Mouse (Mus musculus) heart, adult 11 months (tissue): ENCODE measurements around the gene Gm49776.
"Not testable (repeated sequence)": the region's sequence is repeated elsewhere in the genome, so short reads cannot be mapped to it uniquely, and the experiment has no call there.

Experiments used
- DNase-seq: peaks from one replicate; pipeline ENCODE4 v3.0.0; 2022

The Gm49776 gene

GRCm38 (mm10) chr16:18200062-18200461 lies 58.1 kb downstream of the Gm49776 start:
- no peak for DNase-seq

- DNase-seq, result no peak
Measured at GRCm38 (mm10) chr16:18198365-18199098, 59.6 kb downstream of the Gm49776 start.

DNA sequence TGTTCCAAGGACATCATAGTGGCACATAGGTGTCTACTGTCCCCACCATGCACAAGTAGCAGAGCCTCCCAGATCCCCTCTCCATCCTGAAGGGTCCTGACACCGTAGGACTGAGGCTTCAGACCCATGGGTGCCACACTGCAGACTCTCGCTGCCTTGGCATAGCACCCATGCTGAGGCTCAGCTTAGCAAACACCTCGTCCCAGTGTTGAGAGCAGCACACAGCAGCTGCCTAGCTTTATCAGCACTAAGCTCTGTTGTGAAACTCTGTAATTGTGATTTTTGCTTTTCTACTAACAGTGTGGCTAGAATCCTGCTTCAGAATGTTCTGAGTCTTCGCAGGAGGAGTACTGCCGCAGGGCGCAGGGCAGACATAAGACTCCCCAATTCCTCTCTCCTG lies 60.2 kb downstream of the Gm49776 start:
- DNase-seq, result no peak

DNA sequence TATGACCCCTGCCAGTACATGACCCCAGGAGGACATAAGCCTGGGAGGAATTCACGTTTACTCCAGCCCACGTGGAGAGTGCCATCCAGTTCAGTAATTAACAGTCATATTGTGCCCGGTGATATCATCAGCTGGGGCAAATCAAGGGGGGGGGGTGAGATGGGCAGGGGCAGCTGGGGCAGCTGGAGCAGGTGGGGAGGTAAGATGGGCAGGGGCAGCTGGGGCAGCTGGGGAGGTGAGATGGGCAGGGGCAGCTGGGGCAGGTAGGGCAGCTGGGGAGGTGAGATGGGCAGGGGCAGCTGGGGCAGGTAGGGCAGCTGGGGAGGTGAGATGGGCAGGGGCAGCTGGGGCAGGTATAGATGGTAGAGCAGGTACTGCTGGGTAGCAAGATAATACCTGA lies 62.6 kb downstream of the Gm49776 start:
- DNase-seq, result not testable (repeated sequence)
